Mouse (Mus musculus) embryonic fibroblast, embryonic 13.5 days (primary cell): Measurements from ENCODE around the gene Castor2.

Experiments used
- CTCF ChIP-seq: IDR thresholded peaks from 2 replicates; pipeline ENCODE4 v1.5.1; 2011; ENCODE audit warnings: mild to moderate bottlenecking, control low read depth, low read length, moderate library complexity, borderline replicate concordance; ENCODE audit not compliant: insufficient read depth
- POLR2A ChIP-seq: IDR thresholded peaks from 2 replicates; pipeline ENCODE4 v1.6.1; 2011; ENCODE audit warnings: low read depth, mild to moderate bottlenecking, control low read depth, low read length, moderate library complexity

DNA sequence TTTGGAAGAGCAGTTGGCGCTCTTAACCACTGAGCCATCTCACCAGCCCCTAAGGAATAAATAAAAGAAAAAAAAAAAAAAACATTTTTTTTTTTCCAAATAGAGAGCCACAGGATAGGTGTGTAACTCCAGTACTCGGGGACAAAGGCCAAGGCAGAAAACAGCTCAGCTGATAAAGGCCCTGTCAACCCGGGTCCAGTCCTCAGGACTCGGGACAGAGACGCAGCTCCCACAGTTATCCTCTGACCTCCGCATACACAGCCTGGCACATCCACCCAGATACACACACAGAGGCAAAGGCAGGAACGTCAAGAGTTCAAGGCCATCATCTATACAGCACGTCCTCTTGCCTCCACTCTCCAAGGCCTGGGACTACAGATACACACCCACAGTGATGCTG, 70.7 kb downstream of the Castor2 start:
- TF ChIP-seq POLR2A (no peak), CTCF (no peak)
